Mouse (Mus musculus): ENCODE measurements around the gene Adamts10. TPM values are rescaled to one million over a fixed set of nuclear protein-coding genes. Genes with fewer than 3 reads are reported as not detected.

Adamts10 gene
- polyA plus RNA-seq, 1 experiment from 2014 or later = 50.8 TPM

DNA sequence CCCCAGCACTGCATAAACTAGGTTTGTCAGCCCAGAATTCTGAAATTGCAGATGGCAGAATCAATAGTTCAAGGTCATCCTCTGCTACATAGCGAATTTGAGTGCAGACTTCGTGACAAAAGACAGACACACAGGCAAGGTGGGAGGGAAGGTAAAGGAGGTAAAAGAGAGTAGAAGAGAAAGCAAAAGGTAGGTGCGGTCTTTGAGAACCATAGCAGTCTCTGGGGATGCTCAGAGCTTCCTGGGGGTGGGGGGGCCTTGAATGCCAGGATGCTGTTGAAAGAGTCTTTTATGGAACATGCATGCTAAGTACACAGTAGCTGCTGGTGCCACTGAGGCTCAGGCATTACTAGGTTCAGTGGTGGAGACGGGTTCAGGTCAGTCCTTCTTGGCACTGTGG is 33.9 kb downstream of the Adamts10 start:
- ATAC-seq (ENCODE audit: insufficient read depth, low FRiP score, low read depth) = no peak

DNA sequence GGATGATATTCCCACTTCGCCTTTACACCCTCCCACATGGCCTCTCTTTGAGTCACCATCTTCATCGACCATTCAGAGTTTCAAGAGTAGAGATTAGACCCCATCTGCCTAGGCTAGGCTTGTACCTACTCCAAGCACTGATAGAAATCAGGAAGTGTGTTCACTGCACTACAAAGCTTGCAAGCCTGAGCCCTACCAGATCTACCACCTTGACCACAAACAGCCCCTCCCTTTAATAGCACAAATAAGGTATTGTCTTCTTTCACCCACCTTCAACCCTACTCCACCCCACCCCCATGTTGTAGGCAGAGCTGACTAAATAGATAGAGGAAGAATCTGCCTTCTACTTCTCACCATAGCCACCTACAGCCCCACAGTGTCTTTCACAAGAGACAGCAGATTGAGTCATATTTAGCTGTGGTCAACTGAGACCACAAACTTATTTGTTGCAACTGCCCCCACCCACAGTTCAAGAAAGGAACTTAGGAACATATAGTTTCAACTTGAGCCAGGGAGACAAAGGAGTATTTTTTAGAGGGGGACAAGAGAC is 39.6 kb downstream of the Adamts10 start:
- no peak for ATAC-seq (ENCODE audit: insufficient read depth, low FRiP score, low read depth)
- 74% methylated on average over 2 of the region's 2 CpGs for WGBS
- Histone ChIP-seq H3K4me2 (no peak overlapping the region), H3K9ac (no peak overlapping the region), H3K36me3 (no peaks in the 10 kb centered on the region), H3K4me3 (replicated peaks) (no peak overlapping the region), H3K27ac (no peak overlapping the region), H3K9me3 (no peaks in the 10 kb centered on the region), H3K27me3 (replicated peaks) (no peaks in the 10 kb centered on the region), H3K4me1 (no peaks in the 10 kb centered on the region)

More for the DNA sequence above, 33.9 kb downstream of the Adamts10 start:
- Histone ChIP-seq H3K9me3 (no peaks in the 10 kb centered on the region), H3K36me3 (no peaks in the 10 kb centered on the region), H3K4me3 (replicated peaks) (no peak overlapping the region), H3K4me2 (no peak overlapping the region), H3K4me1 (no peaks in the 10 kb centered on the region), H3K9ac (no peak overlapping the region), H3K27me3 (replicated peaks) (no peaks in the 10 kb centered on the region), H3K27ac (no peak overlapping the region)
- WGBS = 64% methylated on average over 4 of the region's 4 CpGs

GRCm38 (mm10) chr17:33564599-33564998 is 40.6 kb downstream of the Adamts10 start:
- no peak for ATAC-seq (ENCODE audit: insufficient read depth, low FRiP score, low read depth)
- Histone ChIP-seq H3K36me3 (no peaks in the 10 kb centered on the region), H3K4me2 (no peak overlapping the region), H3K27ac (no peak overlapping the region), H3K4me3 (replicated peaks) (no peak overlapping the region), H3K9ac (no peak overlapping the region), H3K4me1 (no peaks in the 10 kb centered on the region), H3K27me3 (replicated peaks) (no peaks in the 10 kb centered on the region), H3K9me3 (no peaks in the 10 kb centered on the region)
- WGBS = 41% methylated on average over 1 of the region's 1 CpGs

DNA sequence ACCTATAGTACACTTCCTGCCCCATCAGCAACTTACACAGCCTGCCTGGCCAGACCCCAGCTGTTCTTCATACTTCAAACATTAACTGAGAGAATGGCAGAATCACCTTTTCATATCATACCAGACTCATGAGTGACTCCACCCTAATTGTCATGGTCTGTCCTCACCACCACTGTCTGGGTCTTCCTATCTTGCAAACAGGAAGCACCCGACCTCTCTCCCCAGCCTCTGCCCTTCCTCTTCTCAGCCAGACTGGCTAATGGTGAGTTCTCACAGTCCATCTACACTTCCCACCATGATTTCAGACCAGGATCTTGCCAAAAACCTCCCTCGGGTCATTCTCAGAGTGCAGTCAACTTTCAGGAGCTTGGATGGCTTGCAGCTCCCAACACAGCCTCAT is 42.2 kb downstream of the Adamts10 start:
- H3K9me3 ChIP-seq = no peaks in the 10 kb centered on the region
- no peaks in the 10 kb centered on the region for H3K4me1 ChIP-seq
- H3K4me3 ChIP-seq (replicated peaks) = no peak overlapping the region
- H3K27ac ChIP-seq = no peak overlapping the region
- no peak overlapping the region for H3K9ac ChIP-seq
- no peaks in the 10 kb centered on the region for H3K36me3 ChIP-seq
- H3K4me2 ChIP-seq = no peak overlapping the region
- no peaks in the 10 kb centered on the region for H3K27me3 ChIP-seq (replicated peaks)
- ATAC-seq (ENCODE audit: insufficient read depth, low FRiP score, low read depth) = no peak
- 77% methylated on average over 2 of the region's 2 CpGs for WGBS

- ATAC-seq (ENCODE audit: insufficient read depth, low FRiP score, low read depth) = no peak
- Histone ChIP-seq H3K4me1 (no peaks in the 10 kb centered on the region), H3K27me3 (replicated peaks) (no peaks in the 10 kb centered on the region), H3K27ac (no peak overlapping the region), H3K9ac (no peak overlapping the region), H3K36me3 (no peaks in the 10 kb centered on the region), H3K4me3 (replicated peaks) (no peak overlapping the region), H3K4me2 (no peak overlapping the region), H3K9me3 (no peaks in the 10 kb centered on the region)
- WGBS = 69% methylated on average over 4 of the region's 4 CpGs
These were observed 60.1 kb downstream of the Adamts10 start for GRCm38 (mm10) chr17:33584061-33584460.

DNA sequence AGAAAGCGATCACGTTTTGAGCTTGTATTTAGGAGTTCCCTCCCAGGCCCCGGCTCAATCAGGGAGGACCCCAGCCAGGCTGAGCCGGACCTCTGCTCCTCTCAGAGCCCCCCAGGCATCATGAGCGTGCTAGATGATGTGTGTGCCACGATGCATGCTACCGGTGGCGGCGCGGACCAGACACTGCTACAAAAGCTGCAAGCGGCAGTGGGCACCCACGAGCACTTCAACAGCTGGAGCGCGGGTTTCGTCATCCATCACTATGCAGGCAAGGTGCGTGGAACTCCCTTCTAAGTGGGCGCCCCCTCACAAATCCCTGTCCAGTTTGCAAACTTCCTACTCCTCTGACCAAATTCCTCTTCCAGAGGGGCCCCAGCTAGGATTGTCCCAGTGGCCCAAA is 62.0 kb downstream of the Adamts10 start:
- Histone ChIP-seq H3K9me3 (no peaks in the 10 kb centered on the region), H3K27me3 (replicated peaks) (no peaks in the 10 kb centered on the region), H3K4me2 (no peak overlapping the region), H3K4me3 (replicated peaks) (no peak overlapping the region), H3K9ac (no peak overlapping the region), H3K36me3 (no peaks in the 10 kb centered on the region), H3K27ac (no peak overlapping the region), H3K4me1 (no peaks in the 10 kb centered on the region)
- ATAC-seq (ENCODE audit: insufficient read depth, low FRiP score, low read depth) = no peak
- 70% methylated on average over 17 of the region's 17 CpGs for WGBS

GRCm38 (mm10) chr17:33597271-33597670 is 73.3 kb downstream of the Adamts10 start:
- Histone ChIP-seq H3K36me3 (no peaks in the 10 kb centered on the region), H3K4me1 (no peaks in the 10 kb centered on the region), H3K9ac (no peak overlapping the region), H3K27ac (no peak overlapping the region), H3K9me3 (no peaks in the 10 kb centered on the region), H3K4me2 (no peak overlapping the region), H3K27me3 (replicated peaks) (no peaks in the 10 kb centered on the region; the same call in 1 of the 2 replicates), H3K4me3 (replicated peaks) (no peak overlapping the region)
- no peak for ATAC-seq (ENCODE audit: insufficient read depth, low FRiP score, low read depth)

DNA sequence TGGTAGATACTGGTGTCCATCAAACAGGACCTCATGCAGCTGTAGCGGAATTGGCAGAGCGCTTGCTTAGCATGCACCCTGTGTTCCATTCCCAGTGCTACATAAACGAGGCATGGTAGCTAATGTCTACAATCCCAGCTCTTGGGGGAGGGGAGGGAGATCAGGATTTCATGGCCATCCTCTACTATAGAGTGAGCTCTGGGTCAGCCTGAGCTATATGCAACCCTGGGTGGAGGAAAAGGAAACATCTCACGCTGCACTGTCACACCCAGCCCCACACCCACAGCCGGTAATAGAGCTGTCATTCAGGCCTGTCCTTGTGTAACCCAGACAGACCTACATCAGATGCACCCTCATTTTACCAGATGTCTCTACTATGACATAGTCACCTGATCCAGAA is 74.5 kb downstream of the Adamts10 start:
- 86% methylated on average over 5 of the region's 5 CpGs for WGBS
- no peak overlapping the region for H3K27ac ChIP-seq
- no peak overlapping the region for H3K9ac ChIP-seq
- no peaks in the 10 kb centered on the region for H3K4me1 ChIP-seq
- no peaks in the 10 kb centered on the region for H3K36me3 ChIP-seq
- no peaks in the 10 kb centered on the region for H3K27me3 ChIP-seq (replicated peaks)
- H3K4me3 ChIP-seq (replicated peaks) = no peak overlapping the region
- H3K4me2 ChIP-seq = no peak overlapping the region
- H3K9me3 ChIP-seq = no peaks in the 10 kb centered on the region
- no peak for ATAC-seq (ENCODE audit: insufficient read depth, low FRiP score, low read depth)

- 85% methylated on average over 8 of the region's 8 CpGs for WGBS
- H3K4me3 ChIP-seq (replicated peaks) = no peak overlapping the region
- no peaks in the 10 kb centered on the region for H3K9me3 ChIP-seq
- no peak overlapping the region for H3K27ac ChIP-seq
- H3K27me3 ChIP-seq (replicated peaks) = no peaks in the 10 kb centered on the region
- no peaks in the 10 kb centered on the region for H3K36me3 ChIP-seq
- no peak overlapping the region for H3K4me2 ChIP-seq
- ATAC-seq (ENCODE audit: insufficient read depth, low FRiP score, low read depth) = no peak
- H3K9ac ChIP-seq = no peak overlapping the region
- no peaks in the 10 kb centered on the region for H3K4me1 ChIP-seq
These were observed 76.0 kb downstream of the Adamts10 start for GRCm38 (mm10) chr17:33599836-33600475.

DNA sequence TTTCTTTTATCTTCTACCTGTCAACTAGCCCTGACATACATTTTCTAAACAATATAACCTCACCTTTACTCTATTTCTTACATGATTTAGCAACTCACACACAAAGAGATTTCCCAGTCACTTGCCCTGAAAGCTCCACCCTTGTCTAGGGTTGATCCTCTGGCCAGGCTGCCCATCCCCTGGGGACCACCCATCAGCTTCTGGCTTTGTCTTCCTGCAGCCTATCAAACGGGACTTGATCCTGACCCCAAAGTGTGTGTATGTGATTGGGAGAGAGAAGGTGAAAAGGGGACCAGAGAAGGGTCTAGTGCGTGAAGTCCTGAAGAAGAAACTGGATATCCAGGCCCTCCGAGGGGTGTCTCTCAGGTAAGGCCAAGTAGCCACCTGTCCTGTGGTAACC is 76.8 kb downstream of the Adamts10 start:
- H3K27me3 ChIP-seq (replicated peaks) = no peaks in the 10 kb centered on the region
- ATAC-seq (ENCODE audit: insufficient read depth, low FRiP score, low read depth) = no peak
- H3K27ac ChIP-seq = no peak overlapping the region
- H3K9ac ChIP-seq = no peak overlapping the region
- WGBS = 79% methylated on average over 3 of the region's 3 CpGs
- H3K4me2 ChIP-seq = no peak overlapping the region
- no peaks in the 10 kb centered on the region for H3K4me1 ChIP-seq
- H3K36me3 ChIP-seq = no peaks in the 10 kb centered on the region
- no peaks in the 10 kb centered on the region for H3K9me3 ChIP-seq
- no peak overlapping the region for H3K4me3 ChIP-seq (replicated peaks)

- Histone ChIP-seq H3K9ac (no peak overlapping the region), H3K27me3 (replicated peaks) (no peaks in the 10 kb centered on the region), H3K4me1 (no peaks in the 10 kb centered on the region), H3K4me2 (no peak overlapping the region), H3K4me3 (replicated peaks) (no peak overlapping the region), H3K9me3 (no peaks in the 10 kb centered on the region), H3K27ac (no peak overlapping the region), H3K36me3 (no peaks in the 10 kb centered on the region)
- ATAC-seq (ENCODE audit: insufficient read depth, low FRiP score, low read depth) = no peak
- WGBS = 85% methylated on average over 12 of the region's 12 CpGs
These were observed 77.9 kb downstream of the Adamts10 start for GRCm38 (mm10) chr17:33601947-33602346.
